Mouse (Mus musculus) limb, embryonic 12.5 days (tissue): ENCODE results near the gene Fam208b. TPM values are rescaled to one million over a fixed set of nuclear protein-coding genes. Genes with fewer than 3 reads are reported as not detected.

Experiments
- ATAC-seq: fragments of 200-750 bp; cut with Nextera tagmentation; 2 replicates; pipeline ENCODE4 v1.8.0; 2017; ENCODE audit warnings: low read depth, moderate TSS enrichment; ENCODE audit not compliant: insufficient number of reproducible peaks, insufficient read depth, low FRiP score, low TSS enrichment
- H3K27ac ChIP-seq: fragments of 300-500 bp; sonication (generic); 2 replicates; pipeline ENCODE4 v1.5.1; 2016; ENCODE audit warnings: mild to moderate bottlenecking, moderate library complexity
- H3K27me3 ChIP-seq: fragments of 300-500 bp; sonication (generic); 2 replicates; pipeline ENCODE4 v1.6.1; 2016; ENCODE audit warnings: mild to moderate bottlenecking, moderate library complexity
- H3K36me3 ChIP-seq: fragments of 300-500 bp; sonication (generic); 2 replicates; pipeline ENCODE4 v1.6.1; 2016; ENCODE audit warnings: mild to moderate bottlenecking, moderate library complexity
- H3K4me1 ChIP-seq: fragments of 300-500 bp; sonication (generic); replicated peaks from 2 replicates; pipeline ENCODE4 v1.6.1; 2016
- H3K4me2 ChIP-seq: fragments of 300-500 bp; sonication (generic); 2 replicates; pipeline ENCODE4 v1.6.1; 2016; ENCODE audit warnings: mild to moderate bottlenecking, moderate library complexity
- H3K4me3 ChIP-seq: fragments of 300-500 bp; sonication (generic); replicated peaks from 2 replicates; pipeline ENCODE4 v1.5.1; 2016; ENCODE audit warnings: mild to moderate bottlenecking
- H3K9ac ChIP-seq: fragments of 300-500 bp; sonication (generic); replicated peaks from 2 replicates; pipeline ENCODE4 v1.6.1; 2016; ENCODE audit warnings: mild to moderate bottlenecking, moderate library complexity
- H3K9me3 ChIP-seq: fragments of 300-500 bp; sonication (generic); 2 replicates; pipeline ENCODE4 v1.6.1; 2016; ENCODE audit warnings: mild to moderate bottlenecking, moderate library complexity
- WGBS: fragments of 180-500 bp; shearing (Covaris S2); methylation state at CpG from one replicate; pipeline ENCODE4 v1.1.7; 2016; 5-methylcytosine and 5-hydroxymethylcytosine counted together
- polyA plus RNA-seq: library from polyadenylated mRNA; unstranded; fragments of >200 nt; fragmentation: Nextera tagmentation; extraction: Ambion mirVana; gene quantifications from 2 replicates; pipeline ENCODE4 v1.2.1, GENCODE M21; 2016

Fam208b gene
- polyA plus RNA-seq, 1 experiment from 2014 or later = 28.3 TPM

- Histone ChIP-seq H3K27me3 (no peaks in the 10 kb centered on the region), H3K36me3 (no peaks in the 10 kb centered on the region), H3K9ac (peak within 1 kb of the TSS; percentile 78), H3K4me3 (peak within 1 kb of the TSS; percentile 67), H3K4me2 (peak within 1 kb of the TSS; percentile 78), H3K4me1 (0 out of 2 replicates have a peak, but pooled peaks cover 3% of the 10 kb centered on the region), H3K27ac (no peak within 1 kb of the TSS), H3K9me3 (no peaks in the 10 kb centered on the region)
- peak; percentile 90 for ATAC-seq
- under 1% methylated on average over 47 of the region's 47 CpGs for WGBS
Measured at GRCm38 (mm10) chr13:3633895-3634811, 23.2 kb upstream of the Fam208b start, which contains the start of gene Asb13. Gene Asb13 (plus strand): TSS chr13:3634032.

DNA sequence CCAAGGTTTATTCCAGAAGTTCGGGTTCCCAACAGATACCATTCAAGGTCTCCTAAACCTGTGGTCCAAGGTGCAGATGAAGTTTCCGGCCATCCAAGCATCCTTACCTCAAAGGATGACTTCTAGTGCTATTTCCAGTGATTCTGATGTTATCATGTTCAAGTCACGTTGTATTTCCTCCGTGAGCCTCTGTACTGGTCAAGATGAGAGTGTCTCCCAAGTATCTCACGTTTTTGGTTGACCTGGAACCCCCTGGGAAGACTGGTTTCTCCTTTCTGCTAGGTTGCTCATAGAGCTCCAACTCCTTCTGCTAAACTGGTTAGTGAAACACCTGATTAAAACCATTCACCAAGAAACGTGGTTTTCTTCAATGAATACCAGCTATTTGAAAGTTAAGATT lies 22.2 kb upstream of the Fam208b start:
- Histone ChIP-seq H3K4me2 (0 out of 2 replicates have a peak overlapping the region, but pooled peaks have one; percentile 78), H3K36me3 (no peaks in the 10 kb centered on the region), H3K4me1 (0 out of 2 replicates have a peak, but pooled peaks cover 3% of the 10 kb centered on the region), H3K9me3 (no peaks in the 10 kb centered on the region), H3K27ac (no peak overlapping the region), H3K9ac (no peak overlapping the region), H3K4me3 (no peak overlapping the region), H3K27me3 (no peaks in the 10 kb centered on the region)
- WGBS = 42% methylated on average over 6 of the region's 6 CpGs
- ATAC-seq = no peak

DNA sequence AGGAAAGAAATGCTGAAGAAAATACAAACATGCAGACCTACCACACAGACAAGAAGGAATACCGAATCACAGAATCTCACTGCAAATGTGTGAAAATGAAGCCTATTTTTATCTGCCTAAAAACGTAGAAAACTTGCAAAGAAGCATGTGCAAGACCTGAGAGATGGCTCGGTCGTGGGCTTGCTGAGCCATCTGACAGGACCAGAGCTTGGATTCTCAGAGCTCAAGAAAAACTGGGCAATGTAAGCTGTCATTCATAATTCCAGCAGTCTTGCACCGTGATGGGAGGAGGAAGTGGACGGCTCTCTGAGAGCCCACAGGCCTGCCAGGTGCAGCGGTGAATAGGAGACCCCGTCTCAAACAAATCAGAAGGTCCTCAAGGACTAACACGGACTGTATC lies 21.6 kb upstream of the Fam208b start:
- H3K36me3 ChIP-seq = no peaks in the 10 kb centered on the region
- WGBS = 87% methylated on average over 9 of the region's 9 CpGs
- ATAC-seq = no peak
- H3K9ac ChIP-seq = no peak overlapping the region
- no peaks in the 10 kb centered on the region for H3K27me3 ChIP-seq
- H3K4me3 ChIP-seq = no peak overlapping the region
- H3K4me1 ChIP-seq = 0 out of 2 replicates have a peak, but pooled peaks cover 3% of the 10 kb centered on the region
- no peak overlapping the region for H3K27ac ChIP-seq
- H3K9me3 ChIP-seq = no peaks in the 10 kb centered on the region
- no peak overlapping the region for H3K4me2 ChIP-seq

- no peak overlapping the region for H3K27ac ChIP-seq
- 31% methylated on average over 3 of the region's 3 CpGs for WGBS
- no peaks in the 10 kb centered on the region for H3K4me1 ChIP-seq
- H3K9ac ChIP-seq = no peak overlapping the region
- H3K4me2 ChIP-seq = no peak overlapping the region
- no peaks in the 10 kb centered on the region for H3K36me3 ChIP-seq
- no peaks in the 10 kb centered on the region for H3K27me3 ChIP-seq
- no peak for ATAC-seq
- H3K9me3 ChIP-seq = no peaks in the 10 kb centered on the region
- no peak overlapping the region for H3K4me3 ChIP-seq
Measured at GRCm38 (mm10) chr13:3628102-3628501, 17.2 kb upstream of the Fam208b start.

DNA sequence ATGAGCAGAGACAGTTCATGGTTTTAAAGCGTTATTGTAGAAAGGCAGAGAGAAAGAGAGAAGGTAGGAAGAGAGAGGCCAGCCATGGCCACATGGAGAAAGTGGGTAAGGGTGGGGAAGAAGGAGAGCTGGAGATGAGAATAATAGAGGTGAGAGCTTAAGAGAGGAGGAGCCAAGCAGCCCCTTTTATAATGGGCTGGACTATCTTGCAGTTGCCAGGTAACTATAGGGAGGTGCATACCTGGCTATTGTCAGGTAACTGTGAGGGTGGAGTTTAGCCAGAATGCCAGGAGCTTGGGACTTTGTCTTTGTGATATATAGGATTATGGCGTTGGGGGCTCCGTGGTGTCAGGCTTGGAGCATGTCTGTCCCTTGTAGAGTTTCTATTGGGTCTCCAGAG lies 16.2 kb upstream of the Fam208b start:
- no peak overlapping the region for H3K27ac ChIP-seq
- no peak overlapping the region for H3K4me3 ChIP-seq
- no peak overlapping the region for H3K4me2 ChIP-seq
- no peaks in the 10 kb centered on the region for H3K36me3 ChIP-seq
- 69% methylated on average over 3 of the region's 3 CpGs for WGBS
- H3K9ac ChIP-seq = no peak overlapping the region
- ATAC-seq = no peak
- H3K27me3 ChIP-seq = no peaks in the 10 kb centered on the region
- H3K4me1 ChIP-seq = no peaks in the 10 kb centered on the region
- no peaks in the 10 kb centered on the region for H3K9me3 ChIP-seq

GRCm38 (mm10) chr13:3610118-3610794 lies 652 bp downstream of the Fam208b start:
- peak overlapping the region; percentile 88 for H3K9ac ChIP-seq
- ATAC-seq = peak; percentile 44
- H3K27ac ChIP-seq = peak overlapping the region; percentile 96
- peak overlapping the region; percentile 93 for H3K4me3 ChIP-seq
- peak overlapping the region; percentile 68 for H3K4me2 ChIP-seq
- H3K4me1 ChIP-seq = no peaks in the 10 kb centered on the region
- H3K36me3 ChIP-seq = no peaks in the 10 kb centered on the region; the same call in 1 of the 2 replicates
- under 1% methylated on average over 49 of the region's 50 CpGs for WGBS
- no peaks in the 10 kb centered on the region for H3K27me3 ChIP-seq
- H3K9me3 ChIP-seq = no peaks in the 10 kb centered on the region

DNA sequence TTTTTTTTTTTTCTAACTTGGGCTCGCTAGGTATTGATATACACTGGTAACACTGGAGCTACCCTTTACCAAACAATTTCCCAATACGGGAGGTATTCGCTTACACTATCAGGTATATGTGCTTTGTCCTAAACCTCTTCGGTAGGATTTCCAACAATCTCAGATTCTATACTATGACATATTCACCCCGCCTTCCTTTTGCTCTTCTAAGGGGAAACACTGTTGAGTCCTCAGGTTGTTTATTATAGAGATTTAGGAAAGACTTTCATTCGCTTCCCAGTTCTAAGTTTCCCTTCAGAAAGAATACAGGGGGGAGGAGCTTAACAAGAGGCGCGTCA lies 1.2 kb downstream of the Fam208b start:
- H3K27ac ChIP-seq = peak overlapping the region; percentile 96
- 24% methylated on average over 8 of the region's 8 CpGs for WGBS

DNA sequence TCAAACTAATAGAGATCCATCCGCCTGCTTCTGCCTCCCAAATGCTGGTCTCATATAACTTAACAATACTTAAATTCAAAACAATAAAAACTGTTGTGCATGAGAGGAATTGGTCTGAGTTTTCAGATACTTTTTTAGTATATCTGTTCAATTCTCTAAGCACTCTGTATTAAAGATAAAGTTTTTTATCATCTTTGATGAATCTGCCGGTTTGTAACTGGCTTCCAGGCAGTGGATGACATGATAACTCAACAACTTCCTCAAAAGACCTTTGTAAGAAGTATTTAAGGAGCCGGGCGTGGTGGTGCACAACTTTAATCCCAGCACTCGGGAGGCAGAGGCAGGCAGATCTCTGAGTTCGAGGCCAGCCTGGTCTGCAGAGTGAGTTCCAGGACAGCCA lies 14.7 kb downstream of the Fam208b start:
- H3K4me2 ChIP-seq = no peak overlapping the region
- WGBS = 93% methylated on average over 6 of the region's 6 CpGs
- H3K27ac ChIP-seq = no peak overlapping the region
- no peak overlapping the region for H3K4me3 ChIP-seq
- H3K4me1 ChIP-seq = no peaks in the 10 kb centered on the region
- H3K27me3 ChIP-seq = no peaks in the 10 kb centered on the region
- H3K9me3 ChIP-seq = no peaks in the 10 kb centered on the region
- H3K36me3 ChIP-seq = peaks cover 66% of the 10 kb centered on the region
- no peak overlapping the region for H3K9ac ChIP-seq
- ATAC-seq = no peak

More for the DNA sequence above, 1.2 kb downstream of the Fam208b start:
- no peaks in the 10 kb centered on the region; the same call in 1 of the 2 replicates for H3K36me3 ChIP-seq
- H3K4me2 ChIP-seq = peak overlapping the region; percentile 68
- peak overlapping the region; percentile 93 for H3K4me3 ChIP-seq
- H3K4me1 ChIP-seq = no peaks in the 10 kb centered on the region
- no peak for ATAC-seq
- peak overlapping the region; percentile 88 for H3K9ac ChIP-seq
- H3K27me3 ChIP-seq = no peaks in the 10 kb centered on the region
- no peaks in the 10 kb centered on the region for H3K9me3 ChIP-seq

GRCm38 (mm10) chr13:3594311-3594710 lies 16.6 kb downstream of the Fam208b start:
- Histone ChIP-seq H3K9ac (no peak overlapping the region), H3K4me3 (no peak overlapping the region), H3K36me3 (peaks cover 74% of the 10 kb centered on the region), H3K27me3 (no peaks in the 10 kb centered on the region), H3K9me3 (no peaks in the 10 kb centered on the region), H3K27ac (no peak overlapping the region), H3K4me2 (no peak overlapping the region), H3K4me1 (no peaks in the 10 kb centered on the region)
- WGBS = 88% methylated on average over 1 of the region's 1 CpGs
- ATAC-seq = no peak

DNA sequence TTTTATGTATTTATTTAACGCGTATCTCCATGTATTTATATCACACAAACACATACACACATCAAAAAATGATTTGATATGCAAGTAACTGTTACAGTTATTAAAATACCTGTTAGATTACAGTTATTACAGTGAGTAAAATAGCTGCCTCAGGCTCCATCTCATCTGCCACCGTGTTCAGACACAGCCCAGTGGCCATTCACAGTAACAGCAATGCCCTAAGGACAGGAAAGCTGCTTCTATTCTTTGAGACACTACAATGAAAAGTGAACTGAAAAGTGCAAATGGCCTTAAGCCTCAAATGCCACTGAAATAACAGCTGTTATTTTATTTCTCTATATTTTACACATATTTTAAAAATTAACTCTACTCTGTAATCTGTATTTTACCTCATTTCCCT lies 20.1 kb downstream of the Fam208b start:
- Histone ChIP-seq H3K9me3 (no peaks in the 10 kb centered on the region), H3K4me1 (no peaks in the 10 kb centered on the region), H3K4me2 (no peak overlapping the region), H3K9ac (no peak overlapping the region), H3K36me3 (peaks cover 73% of the 10 kb centered on the region), H3K4me3 (no peak overlapping the region), H3K27me3 (no peaks in the 10 kb centered on the region), H3K27ac (no peak overlapping the region)
- no peak for ATAC-seq
- 88% methylated on average over 3 of the region's 3 CpGs for WGBS

DNA sequence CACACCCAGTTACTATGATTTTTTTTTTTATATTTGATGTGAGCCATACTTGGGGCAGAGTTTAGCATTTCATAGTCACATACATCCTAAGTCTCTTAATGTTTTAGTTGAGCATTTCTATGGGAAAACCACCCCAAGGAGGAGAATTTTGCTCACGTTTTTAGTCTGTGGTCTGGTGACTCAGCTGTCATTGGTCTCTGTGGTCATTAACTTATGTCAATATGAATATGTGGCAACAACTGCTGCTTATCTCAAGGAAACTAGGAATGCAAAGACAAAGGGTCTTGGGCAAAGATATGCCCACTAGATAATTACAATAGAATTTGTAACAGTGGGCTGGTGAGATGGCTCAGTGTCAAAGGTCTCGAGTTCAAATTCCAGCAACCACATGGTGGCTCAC lies 47.0 kb downstream of the Fam208b start:
- WGBS = 87% methylated on average over 2 of the region's 2 CpGs
- no peaks in the 10 kb centered on the region for H3K4me1 ChIP-seq
- H3K9ac ChIP-seq = no peak overlapping the region
- H3K4me2 ChIP-seq = no peak overlapping the region
- peaks cover 80% of the 10 kb centered on the region for H3K36me3 ChIP-seq
- H3K9me3 ChIP-seq = no peaks in the 10 kb centered on the region
- H3K27ac ChIP-seq = no peak overlapping the region
- no peaks in the 10 kb centered on the region for H3K27me3 ChIP-seq
- H3K4me3 ChIP-seq = no peak overlapping the region
- no peak for ATAC-seq
